Comparison of ENCODE assay signal across 8 mouse cellular contexts in the genomic region with DNA sequence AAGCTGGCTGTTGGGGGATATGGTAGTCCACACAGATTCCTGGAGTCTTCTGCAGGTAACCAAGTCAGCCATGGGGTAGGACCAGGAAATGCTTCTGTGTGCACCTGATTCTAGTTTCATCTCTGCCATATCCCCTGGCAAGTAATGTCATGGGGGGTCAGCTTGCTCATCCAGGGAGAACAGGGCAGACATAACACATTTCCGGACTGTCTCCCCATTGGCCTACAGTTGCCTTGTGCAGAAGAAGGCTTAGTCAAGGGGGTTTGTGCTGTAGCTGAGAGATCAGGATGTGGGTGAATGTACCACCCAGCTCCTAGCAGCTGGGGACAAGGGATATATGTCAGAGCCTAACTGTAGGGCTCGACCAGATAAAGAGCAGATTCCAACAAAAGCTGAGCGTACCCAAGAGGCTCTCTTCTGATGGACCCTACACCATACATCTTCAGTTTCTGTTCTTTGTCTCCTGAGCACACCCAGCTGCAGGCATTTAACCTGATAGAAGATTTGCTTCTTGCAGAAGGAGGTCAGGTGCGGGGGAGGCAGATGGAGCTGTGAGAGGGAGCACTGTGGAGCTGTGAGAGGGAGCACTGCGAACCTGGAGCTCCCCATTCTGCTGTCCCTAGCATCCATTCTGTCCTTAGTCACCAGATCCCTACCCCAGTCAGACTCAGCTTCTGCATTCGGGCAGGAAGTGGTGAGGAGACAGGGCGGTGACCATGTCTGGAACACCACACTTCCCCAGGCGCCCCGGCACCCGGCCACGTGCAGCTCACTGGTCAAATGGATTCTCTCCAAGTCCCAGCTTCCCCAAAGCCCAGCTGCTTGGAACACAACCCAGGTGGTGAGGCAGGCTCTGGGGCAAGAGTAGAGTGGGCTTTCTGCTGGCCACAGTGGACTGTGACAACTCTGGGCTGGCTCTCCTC.
DNase-seq lines count a peak whose midpoint lies in the region; ATAC-seq lines count a peak whose summit lies in the region.
"Had no signal": no experiment of that assay in that cellular context is flagged by ENCODE, and none has a peak within 500 bp of the region (broad histone marks: within the 10 kb centered on the region; RNA-seq: fewer than 3 reads in every experiment).

No protein-coding gene starts in this region.

- H3K4me3 ChIP-seq in liver, embryonic 16.5 days (ENCODE audit: low read depth, low read length) = no peak overlapping the region
- H3K4me3 ChIP-seq: embryonic facial prominence, embryonic 12.5 days had no signal

- peak; percentile 58 for ATAC-seq in liver, embryonic 16.5 days (ENCODE audit: low read depth)

- intact Hi-C loops in gastrocnemius, postnatal 14 days (cut with DNase I; ENCODE audit: low total_unique reads) = no loop called here

- no peaks in the 10 kb centered on the region for H3K9me3 ChIP-seq in liver, embryonic 16.5 days (replicated peaks; ENCODE audit: control insufficient read depth, low read length)
- H3K9me3 ChIP-seq: embryonic facial prominence, embryonic 12.5 days had no signal

- WGBS in liver, embryonic 16.5 days (ENCODE audit: insufficient replicate concordance) = 19% methylated on average over 11 of the region's 11 CpGs

- peak; percentile 17 for DNase-seq in CD4-positive helper T cell, adult 2 months (ENCODE audit: low read depth, low spot score)
- DNase-seq in MEL-GATA-1-ER (ENCODE audit: extremely low read depth, low read depth) = peak; percentile 56
- peak; percentile 83 for DNase-seq in gastrocnemius, postnatal 14 days
- DNase-seq in kidney, adult 9 months = peak; percentile 84
- peak; percentile 17 for DNase-seq in spleen, adult 12 weeks (ENCODE audit: low spot score)
- no peak for DNase-seq in embryo, embryonic 10.5 days (ENCODE audit: low spot score)

- H3K9ac ChIP-seq in liver, embryonic 16.5 days (ENCODE audit: low read depth, low read length) = no peak overlapping the region
- H3K9ac ChIP-seq: embryonic facial prominence, embryonic 12.5 days had no signal

- H3K36me3 ChIP-seq in liver, embryonic 16.5 days (ENCODE audit: control insufficient read depth, insufficient read depth) = no peaks in the 10 kb centered on the region
- H3K36me3 ChIP-seq: embryonic facial prominence, embryonic 12.5 days had no signal

- H3K27me3 ChIP-seq in liver, embryonic 16.5 days (ENCODE audit: control insufficient read depth, insufficient read depth, low read depth, low read length) = no peaks in the 10 kb centered on the region

- H3K4me2 ChIP-seq in liver, embryonic 16.5 days (ENCODE audit: low read depth, low read length) = no peak overlapping the region
- H3K4me2 ChIP-seq: embryonic facial prominence, embryonic 12.5 days had no signal

- no peak overlapping the region for H3K27ac ChIP-seq in liver, embryonic 16.5 days (ENCODE audit: low read length)
- H3K27ac ChIP-seq: embryonic facial prominence, embryonic 12.5 days had no signal

- H3K4me1 ChIP-seq in liver, embryonic 16.5 days (ENCODE audit: control insufficient read depth, low read depth, low read length) = peaks cover 4% of the 10 kb centered on the region
- H3K4me1 ChIP-seq: embryonic facial prominence, embryonic 12.5 days had no signal
